Mouse (Mus musculus) brain, adult 2 months (tissue): ENCODE measurements around the gene Lilr4b.
"Not testable (repeated sequence)": the region's sequence is repeated elsewhere in the genome, so short reads cannot be mapped to it uniquely, and the experiment has no call there.

ENCODE experiments used
- DNase-seq: peaks from one replicate; pipeline ENCODE4 v3.0.0; 2011; ENCODE audit warnings: low read depth, low spot score

Gene Lilr4b

DNA sequence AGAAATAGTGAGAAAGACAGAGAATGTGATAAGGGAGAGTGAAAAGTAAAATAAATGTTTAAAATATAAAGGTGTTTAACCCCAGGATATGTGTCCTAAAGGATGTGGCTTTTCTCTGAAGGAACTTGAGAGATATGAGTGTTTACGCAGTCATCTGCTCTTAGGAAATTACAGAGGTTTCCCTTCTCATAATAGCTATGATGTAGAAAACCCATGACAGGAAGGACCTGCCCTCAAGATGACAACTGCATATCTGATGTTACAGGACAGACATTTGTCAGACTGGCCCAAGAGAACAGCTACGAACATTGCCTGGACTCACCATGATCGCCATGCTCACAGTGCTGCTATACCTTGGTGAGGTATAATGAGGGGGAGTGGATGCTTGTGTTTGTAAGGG, at the start of gene Lilr4b, which contains the start of gene Gm49339:
Gene Lilr4b (plus strand): TSS at position 236 of the 400 bp plus-strand sequence.
Gene Gm49339 (plus strand): TSS at position 216 of the 400 bp plus-strand sequence.
- DNase-seq: not testable (repeated sequence)

DNA sequence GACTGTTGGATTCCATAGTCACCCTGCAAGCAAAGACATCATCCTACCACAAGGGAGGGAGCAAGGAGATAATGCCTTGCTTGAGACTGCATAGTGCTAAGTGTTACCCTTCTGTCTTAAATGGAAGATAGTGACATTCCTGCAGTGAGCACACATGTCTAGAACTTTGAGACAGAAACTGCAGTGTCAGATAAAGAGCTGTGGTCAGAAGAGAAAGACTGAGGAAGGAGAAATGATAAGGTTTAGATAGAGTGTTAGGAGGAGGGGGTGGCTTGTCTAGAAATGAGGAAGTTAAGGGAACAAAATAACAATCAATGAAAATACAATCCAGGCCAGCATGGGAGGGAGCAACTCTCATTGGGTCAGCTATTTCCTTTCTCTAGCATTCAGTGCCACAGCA, 47.5 kb upstream of the Lilr4b start:
- DNase-seq: no peak

DNA sequence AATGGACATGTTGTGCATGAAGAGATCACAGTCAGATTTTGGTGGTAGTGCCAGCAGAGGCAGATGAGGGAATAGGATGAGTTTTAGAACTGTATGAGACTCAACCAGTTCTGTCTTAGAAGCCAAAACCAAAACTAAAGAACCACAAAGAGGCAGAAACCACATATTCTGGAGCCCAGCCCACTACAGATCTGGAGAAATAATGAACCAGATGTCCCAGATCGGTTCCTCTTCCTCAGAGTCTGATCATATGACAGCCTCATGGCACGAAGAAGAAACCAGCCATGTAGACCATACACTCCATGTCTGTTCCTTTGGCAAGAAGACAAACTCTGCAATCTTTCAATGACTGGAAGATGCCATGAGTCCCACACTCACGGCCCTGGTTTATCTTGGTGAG, 44.7 kb upstream of the Lilr4b start:
- no peak for DNase-seq

DNA sequence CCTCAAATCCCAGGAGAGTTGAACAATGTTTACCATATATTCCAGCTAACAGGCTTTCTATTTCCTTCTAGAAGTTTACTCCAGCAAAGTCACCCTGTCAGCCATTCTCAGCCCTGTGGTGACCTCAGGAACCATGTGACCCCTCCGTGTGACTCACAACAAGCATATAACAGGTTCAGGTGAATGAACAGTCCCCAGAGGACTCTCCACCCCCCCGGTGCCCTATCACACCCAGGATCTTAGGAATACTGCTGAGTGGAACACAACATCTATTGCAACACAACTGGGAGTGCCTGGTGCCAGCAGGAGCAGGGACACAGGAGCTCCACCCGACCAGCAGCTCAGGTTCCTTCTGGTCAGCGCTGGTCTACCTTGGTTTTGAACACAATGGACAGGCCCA, 28.8 kb upstream of the Lilr4b start:
- DNase-seq: no peak

DNA sequence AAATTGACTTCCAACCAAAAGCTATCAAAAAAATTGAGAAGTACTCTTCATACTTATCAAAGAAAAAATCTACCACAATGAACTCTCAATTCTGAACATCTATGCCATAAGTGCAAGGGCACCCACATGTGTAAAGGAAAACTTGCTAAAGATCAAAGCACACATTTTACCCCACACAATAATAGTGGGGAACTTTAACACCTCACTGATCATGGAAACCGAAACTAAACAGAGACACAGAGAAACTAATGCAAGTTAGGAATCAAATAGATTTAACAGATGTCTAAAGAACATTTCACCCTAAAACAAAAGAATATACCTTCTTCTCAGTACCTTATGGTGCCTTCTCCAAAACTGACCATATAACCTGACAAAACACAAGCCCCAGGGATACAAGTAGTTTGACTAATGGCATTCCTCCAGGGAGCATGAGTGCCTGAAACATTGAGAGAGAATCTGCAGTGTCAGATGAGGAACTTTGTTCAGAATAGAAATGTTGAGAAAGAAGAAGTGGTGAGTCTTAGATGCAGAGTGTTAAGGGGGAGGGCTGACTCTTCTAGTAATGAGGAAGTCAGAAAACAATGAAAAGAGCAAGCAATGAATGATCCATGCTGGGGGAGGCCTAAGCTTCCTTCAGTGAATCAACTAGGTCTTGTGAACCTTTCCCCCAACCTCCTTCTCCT, 26.7 kb upstream of the Lilr4b start:
- peak; percentile 28 for DNase-seq

DNA sequence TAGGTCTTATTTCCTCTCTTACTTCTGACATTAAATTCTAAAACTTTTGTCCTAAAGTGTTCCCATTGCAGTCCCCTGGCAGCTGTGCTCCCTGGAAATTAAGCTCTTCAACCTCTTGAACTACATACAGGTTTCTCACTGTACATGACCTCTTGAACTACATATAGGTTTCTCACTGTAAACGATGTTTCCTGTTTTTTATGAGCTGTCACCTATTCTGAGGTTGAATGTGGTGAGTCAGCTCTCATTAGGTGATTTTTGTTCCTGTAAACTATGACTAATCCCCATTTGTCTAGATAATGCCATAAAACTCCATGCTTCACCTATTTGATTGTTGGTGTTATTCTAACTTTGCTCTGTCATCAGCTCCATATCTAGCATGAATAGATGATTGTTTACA, 26.1 kb upstream of the Lilr4b start:
- no peak for DNase-seq

DNA sequence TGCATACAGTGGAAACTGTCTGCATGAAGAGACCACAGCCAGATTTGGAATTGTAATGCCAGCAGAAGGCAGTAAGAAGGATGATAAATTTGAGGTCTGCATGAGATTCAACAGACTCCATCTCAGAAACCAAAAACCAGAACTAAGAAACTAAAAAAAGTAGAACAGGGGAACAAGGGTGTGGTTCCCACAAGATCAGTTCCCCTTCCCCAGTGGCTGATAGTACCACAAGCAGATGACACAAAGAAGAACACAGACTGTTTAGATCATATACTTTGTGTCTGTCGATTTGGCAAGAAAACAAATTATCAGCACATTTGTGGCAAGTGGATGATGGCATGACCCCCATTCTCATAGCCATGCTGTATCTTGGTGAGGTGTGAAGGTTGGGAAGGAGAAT, 24.7 kb upstream of the Lilr4b start:
- peak; percentile 7 for DNase-seq

DNA sequence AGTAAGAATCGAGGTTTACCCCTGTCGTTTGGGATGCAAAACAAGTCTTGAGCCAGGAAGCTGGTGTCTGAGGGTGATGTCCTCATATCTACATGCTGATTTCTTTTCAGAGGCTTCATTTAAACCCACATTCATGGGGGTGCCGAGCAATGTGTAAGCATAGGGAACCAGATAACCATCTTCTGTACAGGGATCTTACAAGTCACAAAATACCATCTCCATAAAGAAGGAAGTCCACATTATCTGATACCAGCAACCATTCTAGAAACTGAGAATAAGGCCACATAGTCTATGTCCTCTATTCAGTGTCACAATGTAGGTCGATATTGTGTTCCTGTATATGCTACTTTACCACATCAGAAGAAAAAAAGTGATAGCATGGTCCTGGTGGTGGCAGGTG, 24.1 kb upstream of the Lilr4b start:
- DNase-seq: no peak

DNA sequence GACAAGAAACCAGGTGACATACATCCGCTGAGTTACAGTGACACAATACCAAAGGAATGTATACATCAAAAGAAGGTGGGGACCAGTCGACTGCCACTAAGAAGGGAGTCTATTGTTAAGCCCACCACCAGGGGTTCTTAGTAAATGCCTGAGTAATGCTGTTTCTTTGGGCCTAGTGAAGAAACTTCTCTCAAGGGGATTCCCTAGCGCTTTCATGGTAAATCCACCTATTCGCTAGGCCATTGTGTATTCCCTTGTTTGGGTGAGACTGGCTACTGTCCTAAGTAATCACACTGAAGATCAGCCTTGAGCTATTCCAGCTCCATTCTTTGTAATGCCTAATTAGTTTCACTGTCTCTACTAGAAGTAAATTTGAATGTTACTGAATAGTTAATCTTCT, 16.6 kb upstream of the Lilr4b start:
- DNase-seq: not testable (repeated sequence)

DNA sequence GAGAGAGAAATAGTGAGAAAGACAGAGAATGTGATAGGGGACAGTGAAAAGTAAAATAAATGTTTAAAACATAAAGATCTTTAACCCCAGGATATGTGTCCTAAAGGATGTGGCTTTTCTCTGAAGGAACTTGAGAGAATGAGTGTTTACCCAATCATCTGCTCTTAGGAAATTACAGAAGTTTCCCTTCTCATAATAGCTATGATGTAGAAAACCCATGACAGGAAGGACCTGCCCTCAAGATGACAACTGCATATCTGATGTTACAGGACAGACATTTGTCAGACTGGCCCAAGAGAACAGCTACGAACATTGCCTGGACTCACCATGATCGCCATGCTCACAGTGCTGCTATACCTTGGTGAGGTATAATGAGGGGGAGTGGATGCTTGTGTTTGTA, 10.3 kb downstream of the Lilr4b start, which contains the start of gene Lilrb4a:
Gene Lilrb4a (plus strand): TSS at position 266 of the 400 bp plus-strand sequence.
- not testable (repeated sequence) for DNase-seq

DNA sequence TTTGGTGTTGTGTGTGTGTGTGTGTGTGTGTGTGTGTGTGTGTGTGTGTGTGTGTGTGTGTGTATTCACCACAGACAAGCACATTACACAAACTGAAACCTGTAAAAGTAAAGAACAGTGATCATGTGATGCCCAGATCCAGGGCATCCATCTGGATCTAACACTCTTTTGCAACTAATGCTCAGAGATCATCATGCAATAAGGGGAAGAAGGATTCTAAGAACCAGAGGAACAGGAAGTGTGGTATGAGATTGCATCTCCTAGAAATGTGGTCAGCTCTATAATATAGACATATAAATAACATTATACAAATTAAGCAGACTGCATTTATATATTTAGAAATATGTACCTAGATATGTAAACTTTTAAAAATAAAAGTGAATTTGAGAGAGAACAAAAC, 39.6 kb downstream of the Lilr4b start:
- no peak for DNase-seq

DNA sequence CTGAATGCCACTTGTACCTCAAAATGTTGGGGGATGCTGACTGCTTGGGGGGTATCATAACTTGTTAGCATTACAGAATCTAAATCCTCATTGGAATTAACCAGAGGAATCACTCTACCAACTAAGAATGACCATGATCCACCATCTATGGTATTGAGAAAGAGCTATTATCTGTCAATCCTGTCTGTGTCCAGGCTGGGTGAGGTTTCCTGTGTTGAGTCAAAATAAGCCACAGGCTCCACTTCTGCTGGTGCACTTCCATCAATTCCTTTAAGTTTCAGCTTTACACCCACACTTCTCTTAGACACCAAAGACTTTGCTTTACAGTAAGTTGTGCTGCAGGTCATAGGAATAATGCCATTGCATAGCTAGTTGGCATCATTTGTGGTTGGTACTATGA, 41.0 kb downstream of the Lilr4b start:
- DNase-seq: no peak

DNA sequence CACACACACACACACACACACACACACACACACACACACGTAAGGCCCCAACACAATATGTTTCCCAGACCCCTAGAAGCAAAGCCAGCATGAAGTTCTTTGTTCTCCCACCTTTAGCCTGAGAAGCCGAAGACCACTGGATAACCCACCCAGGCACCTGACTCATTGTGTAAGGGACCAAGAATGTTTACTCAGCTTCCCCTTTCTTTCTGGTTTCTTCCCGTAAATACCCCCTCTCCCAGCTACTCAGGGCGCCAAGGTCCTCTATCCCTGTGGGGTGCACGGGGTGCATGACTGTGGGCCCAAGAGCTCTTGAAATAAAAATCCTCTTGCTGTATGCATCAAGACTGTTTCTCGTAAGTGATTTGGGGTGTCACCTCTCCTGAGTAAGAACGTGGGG, 45.7 kb downstream of the Lilr4b start:
- peak; percentile 3 for DNase-seq

DNA sequence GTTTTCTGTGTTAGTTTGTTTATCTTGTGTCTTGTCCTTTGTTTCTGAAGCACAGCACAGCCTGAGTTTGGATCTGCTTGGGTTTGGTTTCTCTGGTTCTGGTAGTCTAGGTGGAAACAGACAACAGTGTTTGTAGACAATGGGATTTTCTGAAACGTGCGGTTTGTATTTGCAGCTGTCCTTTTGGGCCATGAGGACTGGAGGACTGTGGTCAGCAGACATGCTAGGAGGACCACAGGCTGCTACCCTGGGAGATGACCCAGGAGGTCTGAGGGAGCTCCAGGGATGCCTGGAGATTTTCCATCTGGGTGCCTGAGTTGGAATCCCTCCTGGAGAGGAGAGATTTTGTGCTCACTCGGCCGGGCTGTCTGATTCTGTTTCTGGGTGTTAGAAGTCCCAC, 46.2 kb downstream of the Lilr4b start:
- no peak for DNase-seq

DNA sequence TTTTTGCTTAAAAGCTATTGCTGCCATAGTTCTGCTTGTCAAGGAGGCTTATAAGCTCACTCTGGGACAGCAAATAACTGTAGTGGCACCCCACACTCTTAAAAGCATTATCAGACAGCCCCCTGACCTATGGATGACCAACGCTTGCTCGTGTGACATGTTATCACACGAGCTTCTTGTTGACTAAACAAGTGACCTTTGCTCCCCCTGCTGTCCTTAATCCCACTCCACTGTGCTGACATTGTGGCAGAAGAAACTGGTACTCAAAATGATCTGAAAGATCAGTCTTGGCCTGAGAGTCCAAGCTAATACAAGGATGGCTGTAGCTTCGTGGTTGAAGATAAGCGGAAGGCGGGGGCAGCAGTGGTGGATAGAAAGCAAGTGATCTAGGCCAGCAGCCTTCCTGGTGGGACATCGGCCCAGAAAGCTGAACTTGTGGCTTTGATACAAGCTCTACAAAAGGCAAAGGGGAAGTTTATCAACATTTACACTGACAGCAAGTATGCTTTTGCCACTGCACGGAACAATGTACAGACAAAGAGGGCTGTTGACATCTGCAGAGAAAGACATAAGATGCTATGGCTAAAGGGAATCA, 48.5 kb downstream of the Lilr4b start:
- DNase-seq: peak; percentile 12

DNA sequence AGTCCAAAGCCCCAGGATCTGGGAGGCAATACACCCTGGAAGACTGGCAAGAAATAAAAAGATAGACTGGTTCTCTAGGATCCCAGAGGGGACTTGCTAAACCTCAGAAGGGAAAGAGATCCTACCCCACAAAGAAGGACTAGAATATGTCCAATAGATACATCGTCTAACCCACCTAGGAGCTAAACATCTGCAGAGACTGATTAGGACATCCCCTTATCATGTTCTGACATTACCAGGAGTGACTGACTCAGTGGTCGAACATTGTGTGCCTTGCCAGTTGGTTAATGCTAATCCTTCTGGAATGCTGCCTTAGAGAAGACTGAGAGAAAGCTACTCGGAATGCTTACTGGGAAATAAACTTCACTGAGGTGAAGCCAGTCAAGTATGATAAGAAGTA, 49.1 kb downstream of the Lilr4b start:
- no peak for DNase-seq

DNA sequence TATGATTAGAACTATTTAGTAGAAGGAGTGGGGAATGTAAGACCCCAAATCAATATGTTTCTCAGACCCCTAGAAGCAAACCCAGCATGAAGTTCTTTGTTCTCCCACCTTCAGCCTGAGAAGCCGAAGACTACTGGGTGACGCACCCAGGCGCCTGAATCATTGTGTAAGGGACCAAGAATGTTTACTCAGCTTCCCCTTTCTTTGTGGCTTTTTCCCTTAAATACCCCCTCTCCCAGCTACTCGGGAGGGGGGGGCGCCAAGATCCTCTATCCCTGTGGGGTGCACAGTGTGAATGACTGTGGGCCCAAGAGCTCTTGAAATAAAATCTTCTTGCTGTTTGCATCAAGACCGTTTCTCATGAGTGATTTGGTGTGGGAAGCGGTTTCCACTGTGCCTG, 50.4 kb downstream of the Lilr4b start:
- no peak for DNase-seq
